Mouse (Mus musculus): ENCODE measurements around the gene Robo3. TPM values are rescaled to one million over a fixed set of nuclear protein-coding genes. Genes with fewer than 3 reads are reported as not detected.

Gene Robo3
- polyA plus RNA-seq, 1 experiment = 66.5 TPM

DNA sequence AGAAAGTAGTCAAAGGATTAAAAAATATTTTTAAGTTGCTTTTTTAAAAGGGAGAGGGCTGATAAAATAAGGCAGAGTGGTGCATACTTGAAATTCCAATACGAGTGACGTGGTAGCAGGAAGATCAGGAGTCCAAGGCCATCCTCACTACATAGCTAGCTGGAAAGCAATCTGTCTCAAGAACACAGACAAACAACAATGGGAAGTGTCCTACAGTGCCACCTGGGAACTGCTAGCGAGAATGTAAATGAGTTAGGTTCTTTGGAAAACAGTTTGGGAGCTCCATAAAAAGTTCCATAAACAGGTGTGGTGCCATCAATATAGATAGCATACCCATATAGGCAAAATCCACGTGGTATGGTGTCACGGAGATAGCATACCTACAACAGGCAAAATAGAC, 67.3 kb downstream of the Robo3 start:
- Histone ChIP-seq H3K4me1 (ENCODE audit: control insufficient read depth, insufficient read depth, low read length) (peaks cover 5% of the 10 kb centered on the region; the same call in 1 of the 2 replicates), H3K27ac (ENCODE audit: insufficient read depth, low read length) (no peak overlapping the region), H3K4me3 (ENCODE audit: insufficient read depth, low read length) (no peak overlapping the region)
- TF ChIP-seq CTCF (IDR thresholded peaks at IDR 0.05; ENCODE audit: extremely low read depth, insufficient read depth, low read length) (no peak), POLR2A (IDR thresholded peaks at IDR 0.05; ENCODE audit: extremely low read depth, insufficient read depth, low read length) (no peak)

Other genes starting within 250 kb of the Robo3 start
- gene Tmem218, start 225.0 kb downstream of the Robo3 start, polyA plus RNA-seq (2012; rRNA removed) = 9.7 and 11.1 TPM in 2 replicates
- 2.0 and 2.6 TPM in 2 replicates for gene Slc37a2, start 177.5 kb downstream of the Robo3 start, polyA plus RNA-seq (2012; rRNA removed)
- gene Ccdc15, start 84.8 kb downstream of the Robo3 start, polyA plus RNA-seq (2012; rRNA removed) = 1.4 and 1.5 TPM in 2 replicates
- gene Hepacam, start 65.9 kb downstream of the Robo3 start, polyA plus RNA-seq (2012; rRNA removed) = 91.0 and 95.7 TPM in 2 replicates
- gene Robo4, start 31.3 kb downstream of the Robo3 start, polyA plus RNA-seq (2012; rRNA removed) = 6.4 and 6.9 TPM in 2 replicates
- gene Msantd2, start 56.1 kb upstream of the Robo3 start, polyA plus RNA-seq (2012; rRNA removed) = 35.4 and 36.7 TPM in 2 replicates
- 35.1 and 36.6 TPM in 2 replicates for gene Esam, start 94.8 kb upstream of the Robo3 start, polyA plus RNA-seq (2012; rRNA removed)
- 6.6 and 7.6 TPM in 2 replicates for gene Vsig2, start 106.0 kb upstream of the Robo3 start, polyA plus RNA-seq (2012; rRNA removed)
- gene Nrgn, start 119.7 kb upstream of the Robo3 start, polyA plus RNA-seq (2012; rRNA removed) = 2,488 and 2,563 TPM in 2 replicates
- gene Siae, start 122.5 kb upstream of the Robo3 start, polyA plus RNA-seq (2012; rRNA removed) = 22.2 and 24.2 TPM in 2 replicates
- 4.8 and 5.0 TPM in 2 replicates for gene Spa17, start 180.5 kb upstream of the Robo3 start, polyA plus RNA-seq (2012; rRNA removed)
- 48.0 TPM in 2 replicates for gene Tbrg1, start 224.1 kb upstream of the Robo3 start, polyA plus RNA-seq (2012; rRNA removed)
- gene Panx3, start 236.0 kb upstream of the Robo3 start, polyA plus RNA-seq (2012; rRNA removed) = not detected in 2 replicates

All from cortical plate, adult 2 months (tissue).